Mouse (Mus musculus) limb, embryonic 11.5 days (tissue): ENCODE measurements around the gene Elfn1. TPM values are rescaled to one million over a fixed set of nuclear protein-coding genes. Genes with fewer than 3 reads are reported as not detected.

ENCODE experiments used
- ATAC-seq: fragments of 200-750 bp; cut with Nextera tagmentation; 2 replicates; pipeline ENCODE4 v1.8.0; 2017; ENCODE audit warnings: low read depth; ENCODE audit not compliant: insufficient number of reproducible peaks, low FRiP score, low TSS enrichment
- DNase-seq: peaks from one replicate; pipeline ENCODE4 v3.0.0-alpha.2; 2015; ENCODE audit warnings: low spot score
- H3K27ac ChIP-seq: fragments of 300-500 bp; sonication (generic); replicated peaks from 2 replicates; pipeline ENCODE4 v1.5.1; 2014; ENCODE audit warnings: low read depth, mild to moderate bottlenecking, low read length
- H3K27me3 ChIP-seq: fragments of 300-500 bp; sonication (generic); 2 replicates; pipeline ENCODE4 v1.6.1; 2014; ENCODE audit warnings: mild to moderate bottlenecking, low read length, mixed read lengths; ENCODE audit not compliant: control insufficient read depth, insufficient read depth
- H3K36me3 ChIP-seq: fragments of 300-500 bp; sonication (generic); 2 replicates; pipeline ENCODE4 v1.6.1; 2014; ENCODE audit warnings: mild to moderate bottlenecking, low read length, moderate library complexity, mixed read lengths; ENCODE audit not compliant: control insufficient read depth, insufficient read depth
- H3K4me1 ChIP-seq: fragments of 300-500 bp; sonication (generic); 2 replicates; pipeline ENCODE4 v1.6.1; 2014; ENCODE audit warnings: low read length, mixed read lengths; ENCODE audit not compliant: control insufficient read depth, insufficient read depth
- H3K4me2 ChIP-seq: fragments of 300-500 bp; sonication (generic); 2 replicates; pipeline ENCODE4 v1.6.1; 2014; ENCODE audit warnings: low read depth, mild to moderate bottlenecking, moderate library complexity; ENCODE audit not compliant: severe bottlenecking
- H3K4me3 ChIP-seq: fragments of 300-500 bp; sonication (generic); 2 replicates; pipeline ENCODE4 v1.5.1; 2014; ENCODE audit warnings: low read depth, low read length
- H3K9ac ChIP-seq: fragments of 300-500 bp; sonication (generic); 2 replicates; pipeline ENCODE4 v1.6.1; 2014; ENCODE audit warnings: mild to moderate bottlenecking, low read length
- H3K9me3 ChIP-seq: fragments of 300-500 bp; sonication (generic); 2 replicates; pipeline ENCODE4 v1.6.1; 2016; ENCODE audit warnings: low read length; ENCODE audit not compliant: control insufficient read depth
- whole genome bisulfite sequencing: fragments of 180-500 bp; shearing (Covaris S2); extraction: QIAGEN DNeasy Blood & Tissue Kit; methylation state at CpG from one replicate; pipeline ENCODE4 v1.1.7; 2014; 5-methylcytosine and 5-hydroxymethylcytosine counted together
- polyA plus RNA-seq: library from polyadenylated mRNA; unstranded; fragments of >200 nt; fragmentation: Nextera tagmentation; extraction: Ambion mirVana; gene quantifications from 2 replicates; pipeline ENCODE4 v1.2.1, GENCODE M21; 2014

The Elfn1 gene
- polyA plus RNA-seq, 1 experiment from 2014 or later, result 0.08 TPM

DNA sequence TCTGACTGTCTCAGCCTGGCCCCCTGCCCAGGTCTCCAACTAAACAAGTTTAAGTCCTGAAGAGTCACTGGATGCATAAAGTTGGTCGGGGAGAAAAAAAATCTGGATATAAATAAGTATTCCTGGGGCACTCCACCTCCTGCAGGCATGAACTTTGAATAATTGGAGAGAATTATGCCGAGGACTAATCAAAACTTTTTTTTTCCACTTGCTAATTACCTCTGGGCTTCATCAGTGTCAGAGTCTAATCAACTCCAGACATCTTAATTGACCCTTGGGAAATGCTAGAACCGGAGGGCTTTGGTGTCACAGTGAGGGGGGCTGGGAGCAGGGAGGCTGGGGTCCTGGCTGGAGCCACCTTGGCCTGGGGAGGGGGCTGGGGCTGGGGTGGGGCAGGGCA is 19.1 kb upstream of the Elfn1 start:
- no peaks in the 10 kb centered on the region for H3K27me3 ChIP-seq
- H3K9ac ChIP-seq, result no peak overlapping the region
- no peaks in the 10 kb centered on the region for H3K9me3 ChIP-seq
- H3K4me3 ChIP-seq, result no peak overlapping the region
- no peak overlapping the region for H3K27ac ChIP-seq
- no peak overlapping the region for H3K4me2 ChIP-seq
- DNase-seq (no peak), ATAC-seq (no peak)
- H3K36me3 ChIP-seq, result no peaks in the 10 kb centered on the region
- H3K4me1 ChIP-seq, result 0 out of 2 replicates have a peak, but pooled peaks cover 4% of the 10 kb centered on the region
- 6% methylated on average over 3 of the region's 3 CpGs for WGBS

DNA sequence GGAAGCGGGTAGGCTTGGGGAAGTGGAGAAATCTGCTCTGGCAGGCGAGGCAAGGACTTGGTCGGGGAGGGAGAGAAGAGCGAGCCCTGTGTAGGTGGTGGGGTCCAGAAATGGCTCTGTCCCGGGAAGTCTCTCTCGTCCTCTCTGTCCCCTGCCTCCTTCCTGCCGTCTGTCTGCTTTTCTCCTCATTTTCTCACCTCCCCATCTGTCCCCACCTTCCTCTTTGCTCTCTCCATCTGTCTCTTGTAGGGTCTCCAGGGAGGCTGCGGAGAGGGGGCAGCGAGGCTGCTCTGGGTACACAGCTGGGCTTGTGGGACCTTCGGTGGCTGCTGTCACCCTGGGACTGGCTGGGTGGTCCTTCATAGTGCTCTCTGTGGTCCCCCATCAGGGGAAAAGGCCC is 18.4 kb upstream of the Elfn1 start:
- H3K27ac ChIP-seq, result no peak overlapping the region
- H3K9me3 ChIP-seq, result no peaks in the 10 kb centered on the region
- no peak overlapping the region for H3K9ac ChIP-seq
- no peak overlapping the region for H3K4me3 ChIP-seq
- 28% methylated on average over 10 of the region's 10 CpGs for WGBS
- no peak for DNase-seq
- ATAC-seq, result no peak
- no peaks in the 10 kb centered on the region for H3K27me3 ChIP-seq
- no peak overlapping the region for H3K4me2 ChIP-seq
- 0 out of 2 replicates have a peak, but pooled peaks cover 4% of the 10 kb centered on the region for H3K4me1 ChIP-seq
- H3K36me3 ChIP-seq, result no peaks in the 10 kb centered on the region

- no peaks in the 10 kb centered on the region for H3K36me3 ChIP-seq
- no peak overlapping the region for H3K27ac ChIP-seq
- H3K4me1 ChIP-seq, result 0 out of 2 replicates have a peak, but pooled peaks cover 4% of the 10 kb centered on the region
- no peak overlapping the region for H3K4me3 ChIP-seq
- ATAC-seq, result no peak
- H3K27me3 ChIP-seq, result no peaks in the 10 kb centered on the region
- DNase-seq, result no peak
- WGBS, result 32% methylated on average over 5 of the region's 5 CpGs
- no peak overlapping the region for H3K4me2 ChIP-seq
- H3K9ac ChIP-seq, result no peak overlapping the region
- H3K9me3 ChIP-seq, result no peaks in the 10 kb centered on the region
Observed at GRCm38 (mm10) chr5:139892326-139892994, 15.3 kb upstream of the Elfn1 start.

DNA sequence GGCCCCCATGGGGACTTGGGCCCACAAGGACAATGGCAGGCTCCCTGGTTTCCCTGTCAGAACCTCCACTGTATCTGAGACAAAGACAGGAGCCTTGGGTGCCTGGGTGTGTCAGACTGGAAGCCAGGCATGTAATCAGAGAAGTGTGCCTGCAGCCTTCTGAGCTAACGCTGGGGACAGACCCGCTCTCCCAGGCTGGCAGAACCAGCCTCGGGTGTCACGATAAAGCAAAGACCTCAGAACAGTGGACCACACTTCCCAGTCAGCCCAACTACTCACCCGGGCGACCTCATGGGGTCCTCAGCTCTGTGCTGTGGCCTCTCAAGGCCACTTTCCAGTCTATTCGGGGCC is 14.8 kb upstream of the Elfn1 start:
- Histone ChIP-seq H3K27ac (no peak overlapping the region), H3K27me3 (no peaks in the 10 kb centered on the region)
- ATAC-seq, result 0 out of 2 replicates have a peak, but pooled peaks have one; percentile 38

DNA sequence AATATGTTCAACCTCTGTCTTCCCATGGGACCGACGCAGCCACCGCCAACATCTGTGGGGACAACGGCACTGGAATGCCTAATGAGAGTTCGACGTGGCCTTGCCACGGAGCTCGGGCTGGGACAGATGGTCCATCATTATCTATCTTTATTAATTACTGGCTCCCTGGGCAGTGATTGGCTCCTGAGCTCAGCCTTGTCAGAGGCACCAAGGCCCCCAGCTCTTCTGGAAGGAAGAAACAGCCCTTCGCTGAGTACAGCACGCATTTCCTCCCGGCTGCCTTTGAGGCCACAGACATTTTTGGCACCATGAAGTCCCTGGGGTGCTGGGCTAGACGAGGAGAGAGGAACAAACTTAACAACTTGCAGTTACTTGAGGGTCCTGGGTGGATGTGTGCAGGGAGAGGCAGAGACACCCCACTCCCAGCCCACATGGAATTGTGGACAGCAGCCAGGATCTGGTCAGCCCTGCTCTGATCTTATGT is 13.7 kb upstream of the Elfn1 start:
- WGBS, result 68% methylated on average over 12 of the region's 12 CpGs
- Histone ChIP-seq H3K4me3 (no peak overlapping the region), H3K27ac (no peak overlapping the region), H3K36me3 (no peaks in the 10 kb centered on the region), H3K4me1 (no peaks in the 10 kb centered on the region), H3K9ac (no peak overlapping the region), H3K9me3 (no peaks in the 10 kb centered on the region), H3K27me3 (no peaks in the 10 kb centered on the region), H3K4me2 (no peak overlapping the region)
- no peak for ATAC-seq
- no peak for DNase-seq

More for the DNA sequence above, 14.8 kb upstream of the Elfn1 start:
- WGBS, result 30% methylated on average over 7 of the region's 7 CpGs
- DNase-seq, result no peak
- Histone ChIP-seq H3K4me3 (no peak overlapping the region), H3K4me2 (no peak overlapping the region), H3K9me3 (no peaks in the 10 kb centered on the region), H3K9ac (no peak overlapping the region), H3K36me3 (no peaks in the 10 kb centered on the region), H3K4me1 (0 out of 2 replicates have a peak, but pooled peaks cover 4% of the 10 kb centered on the region)

- DNase-seq (no peak), ATAC-seq (no peak)
- no peaks in the 10 kb centered on the region for H3K36me3 ChIP-seq
- H3K9me3 ChIP-seq, result no peaks in the 10 kb centered on the region
- H3K4me1 ChIP-seq, result no peaks in the 10 kb centered on the region
- H3K9ac ChIP-seq, result no peak overlapping the region
- H3K4me3 ChIP-seq, result no peak overlapping the region
- no peak overlapping the region for H3K4me2 ChIP-seq
- H3K27me3 ChIP-seq, result no peaks in the 10 kb centered on the region
- 40% methylated on average over 7 of the region's 7 CpGs for WGBS
- H3K27ac ChIP-seq, result no peak overlapping the region
Observed at GRCm38 (mm10) chr5:139899044-139899443, 8.7 kb upstream of the Elfn1 start.

DNA sequence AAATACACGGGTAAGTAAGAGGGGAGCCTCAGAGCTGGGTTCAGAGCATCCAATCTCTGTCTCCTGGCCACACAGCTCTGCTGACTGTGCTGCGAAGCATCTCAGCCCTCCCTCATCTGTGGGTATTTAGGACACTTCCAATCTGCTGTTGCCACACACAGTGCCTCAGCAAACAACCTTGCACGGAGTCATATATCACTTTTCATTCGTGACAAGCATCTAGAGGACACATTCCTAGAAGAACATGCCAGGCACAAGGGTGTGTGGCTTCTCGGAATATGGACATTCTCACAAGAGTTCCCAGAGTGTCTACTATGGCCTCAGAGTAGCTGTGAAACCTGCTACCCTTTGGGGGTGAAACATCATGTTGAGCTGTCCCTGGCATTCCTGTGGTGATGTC is 2.6 kb upstream of the Elfn1 start:
- Histone ChIP-seq H3K36me3 (no peaks in the 10 kb centered on the region), H3K9me3 (no peaks in the 10 kb centered on the region), H3K4me3 (no peak overlapping the region), H3K4me1 (peaks cover 20% of the 10 kb centered on the region), H3K27ac (no peak overlapping the region), H3K9ac (no peak overlapping the region), H3K4me2 (no peak overlapping the region), H3K27me3 (peaks cover 42% of the 10 kb centered on the region)
- WGBS, result 77% methylated on average over 5 of the region's 5 CpGs
- ATAC-seq (no peak), DNase-seq (no peak)

DNA sequence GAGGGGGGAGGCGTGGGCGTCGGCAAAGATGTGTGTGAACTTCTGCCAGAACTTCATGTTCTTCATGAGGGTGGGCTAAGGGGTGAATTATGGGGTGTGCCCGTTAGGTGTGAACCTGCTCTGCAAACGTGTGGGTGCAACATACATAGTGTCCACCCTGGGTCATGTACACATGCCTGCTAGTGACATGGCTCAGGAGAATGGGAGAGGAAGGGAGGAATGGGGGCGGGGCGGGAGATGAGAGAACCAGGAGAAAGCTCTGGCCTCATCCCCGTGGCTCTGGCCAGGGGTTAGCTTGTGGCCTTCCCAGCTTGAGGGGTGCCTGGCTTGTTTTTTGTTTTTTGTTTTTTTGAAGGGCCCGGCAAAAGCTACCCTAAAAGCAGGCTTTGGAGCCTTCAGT is 1.2 kb upstream of the Elfn1 start:
- ATAC-seq (no peak), DNase-seq (no peak)
- H3K36me3 ChIP-seq, result no peaks in the 10 kb centered on the region
- no peak overlapping the region for H3K4me2 ChIP-seq
- H3K27me3 ChIP-seq, result peaks cover 55% of the 10 kb centered on the region
- no peak overlapping the region for H3K4me3 ChIP-seq
- WGBS, result 28% methylated on average over 9 of the region's 9 CpGs
- no peak overlapping the region for H3K27ac ChIP-seq
- H3K9ac ChIP-seq, result no peak overlapping the region
- peaks cover 24% of the 10 kb centered on the region for H3K4me1 ChIP-seq
- no peaks in the 10 kb centered on the region for H3K9me3 ChIP-seq

DNA sequence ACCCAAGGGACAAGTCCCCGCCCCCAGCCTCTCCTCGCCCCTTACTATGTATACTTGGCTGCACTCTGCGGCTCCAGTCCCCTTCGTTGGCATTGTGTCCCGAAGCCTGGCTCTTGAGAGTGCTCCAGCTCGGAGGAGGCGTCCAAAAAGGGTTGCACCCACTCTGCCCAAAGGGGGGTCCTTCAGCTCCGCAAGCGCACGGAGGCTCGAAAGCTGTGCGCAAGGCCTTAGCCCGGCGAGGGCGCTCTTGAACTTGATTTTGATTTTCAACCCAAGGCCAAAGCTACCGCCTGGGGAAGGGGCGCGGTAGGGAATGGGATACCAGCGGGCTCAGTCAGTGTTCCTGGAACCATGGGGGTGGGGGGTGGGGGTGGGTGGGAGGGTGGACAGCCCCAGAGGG is 502 bp upstream of the Elfn1 start:
- Histone ChIP-seq H3K27ac (no peak overlapping the region), H3K4me2 (peak overlapping the region; percentile 94), H3K36me3 (no peaks in the 10 kb centered on the region), H3K9me3 (no peaks in the 10 kb centered on the region), H3K4me3 (peak overlapping the region; percentile 56), H3K27me3 (peaks cover 63% of the 10 kb centered on the region), H3K9ac (no peak overlapping the region), H3K4me1 (peaks cover 24% of the 10 kb centered on the region)
- ATAC-seq (no peak; the same call in 1 of the 2 replicates), DNase-seq (peak; percentile 79)
- under 1% methylated on average over 19 of the region's 19 CpGs for WGBS
